Mouse (Mus musculus): Measurements from ENCODE around the gene Myef2.
"Not testable (repeated sequence)": the region's sequence is repeated elsewhere in the genome, so short reads cannot be mapped to it uniquely, and the experiment has no call there.

The Myef2 gene

DNA sequence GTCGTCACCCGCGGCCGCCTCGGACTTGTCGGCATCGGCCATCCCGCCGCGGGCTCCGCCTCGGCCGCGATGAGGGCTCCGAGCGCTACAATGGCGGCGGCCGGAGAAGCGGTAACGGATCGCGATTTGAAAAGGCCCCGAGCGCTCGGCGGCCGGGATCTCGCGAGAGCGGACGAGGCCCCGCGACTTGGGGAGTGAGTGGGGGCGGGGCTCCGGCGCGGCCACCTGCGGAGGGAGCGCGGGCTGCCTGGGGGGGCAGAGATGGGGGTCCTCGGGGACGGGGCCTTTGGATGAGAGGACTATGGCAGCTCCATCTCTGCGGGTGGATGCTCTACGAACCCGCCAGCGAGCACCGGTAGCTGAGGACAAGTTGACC is at the start of gene Myef2:
TSS of gene Myef2 (minus strand) at position 185 of the 376 bp plus-strand sequence.
- no peak for DNase-seq (ENCODE audit: low read depth, low spot score)

DNA sequence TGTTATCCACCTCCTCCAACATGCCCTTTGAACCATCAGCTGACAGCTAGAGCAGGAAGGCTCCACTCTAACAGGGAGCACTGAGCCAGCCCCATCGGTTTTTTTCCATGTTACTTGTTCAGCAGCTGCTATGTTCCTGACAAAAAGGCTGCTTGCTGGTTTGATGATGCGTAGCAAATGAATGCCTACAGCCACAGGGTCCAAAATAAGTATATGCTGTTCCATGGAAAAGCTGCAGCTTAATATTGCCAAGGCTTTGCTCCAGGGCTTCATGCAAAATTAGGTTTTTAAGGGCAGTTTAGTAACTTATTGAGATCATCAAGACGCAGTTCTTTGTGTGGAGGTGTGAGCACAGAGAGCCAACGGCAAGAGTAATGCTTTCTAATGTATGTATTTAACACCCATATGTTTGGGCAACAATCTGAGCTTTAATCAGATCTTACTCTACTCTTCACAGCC is 38.6 kb upstream of the Myef2 start:
- no peak for DNase-seq (ENCODE audit: low read depth, low spot score)

DNA sequence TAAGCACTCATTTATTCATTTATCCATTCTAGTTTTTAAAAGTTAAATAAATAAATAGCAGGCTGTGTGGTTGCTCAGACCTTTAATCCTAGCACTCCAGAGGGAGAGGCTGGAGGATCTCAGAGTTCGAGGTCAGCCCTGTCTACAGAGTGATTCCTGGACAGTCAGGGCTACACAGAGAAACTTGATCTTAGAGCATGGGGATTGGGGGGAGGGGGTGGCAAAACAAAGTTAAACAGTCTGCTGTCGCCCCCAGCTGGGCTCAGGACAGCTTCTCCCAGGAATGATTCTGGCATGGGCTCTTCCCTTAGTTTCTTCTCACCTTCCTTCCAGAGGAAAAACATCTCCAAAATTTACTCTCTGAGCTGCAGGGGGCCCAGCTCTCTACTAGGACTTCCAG is 32.0 kb upstream of the Myef2 start:
- DNase-seq (ENCODE audit: low read depth, low spot score) = no peak

DNA sequence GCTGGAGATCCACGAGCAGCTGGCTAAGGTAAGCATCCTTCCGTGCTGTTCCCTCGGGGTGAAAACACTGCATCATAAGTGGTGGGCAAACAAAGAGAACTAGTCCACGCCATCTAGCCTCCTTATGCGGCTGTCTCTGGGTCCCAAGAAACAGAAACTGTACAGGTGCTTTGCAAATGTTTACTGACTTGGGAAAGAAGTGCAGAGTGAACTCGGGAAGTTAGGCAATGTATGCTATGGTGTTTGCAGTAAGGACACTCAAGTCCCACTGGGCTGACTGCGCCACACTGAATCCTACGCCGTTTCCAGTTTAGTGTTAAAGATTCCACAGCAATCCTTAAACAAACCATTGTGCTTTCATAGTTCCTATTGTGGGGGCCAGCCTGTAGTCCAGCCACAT is 30.8 kb upstream of the Myef2 start:
- no peak for DNase-seq (ENCODE audit: low read depth, low spot score)

DNA sequence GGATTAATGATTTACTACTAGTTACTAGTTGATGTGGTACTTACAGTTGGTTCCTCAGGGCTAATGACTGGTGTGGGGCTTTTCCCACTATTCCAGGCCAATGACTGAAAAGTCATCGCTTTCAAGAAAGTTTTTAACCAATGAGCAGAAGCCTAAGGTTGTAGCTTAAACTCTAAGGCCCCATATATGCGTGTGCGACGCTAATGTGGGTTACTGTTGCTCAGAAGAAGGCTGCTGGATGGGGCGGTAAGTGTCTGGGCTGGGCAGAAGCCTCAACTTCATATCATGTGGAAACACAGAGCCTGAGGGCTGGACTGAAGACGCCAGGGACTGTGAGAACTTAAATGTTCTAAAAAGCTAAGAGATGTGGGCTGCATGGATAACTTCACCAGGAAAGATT is 28.9 kb upstream of the Myef2 start, which contains the start of gene Slc12a1:
TSS of gene Slc12a1 (plus strand) at position 118 of the 400 bp plus-strand sequence.
- DNase-seq (ENCODE audit: low read depth, low spot score) = no peak

DNA sequence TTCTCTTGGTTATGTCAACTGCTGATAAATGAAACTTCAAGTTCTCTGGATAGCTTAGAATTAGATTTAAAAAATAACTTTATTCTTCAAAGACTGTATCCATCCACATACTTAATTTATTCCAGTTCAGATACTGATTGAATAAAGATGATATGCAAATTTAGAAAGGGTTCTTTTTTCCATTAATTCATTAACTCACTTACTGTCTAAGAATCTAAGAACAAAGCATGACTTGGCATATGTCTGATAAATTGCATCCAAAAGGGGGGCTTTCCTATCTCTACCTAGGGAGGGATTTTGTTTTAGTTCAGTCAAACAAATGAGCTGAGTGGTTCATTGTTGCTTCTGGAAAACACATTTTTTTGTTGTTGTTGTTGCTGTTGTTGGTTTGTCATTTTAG is 18.9 kb upstream of the Myef2 start:
- DNase-seq (ENCODE audit: low read depth, low spot score) = no peak

DNA sequence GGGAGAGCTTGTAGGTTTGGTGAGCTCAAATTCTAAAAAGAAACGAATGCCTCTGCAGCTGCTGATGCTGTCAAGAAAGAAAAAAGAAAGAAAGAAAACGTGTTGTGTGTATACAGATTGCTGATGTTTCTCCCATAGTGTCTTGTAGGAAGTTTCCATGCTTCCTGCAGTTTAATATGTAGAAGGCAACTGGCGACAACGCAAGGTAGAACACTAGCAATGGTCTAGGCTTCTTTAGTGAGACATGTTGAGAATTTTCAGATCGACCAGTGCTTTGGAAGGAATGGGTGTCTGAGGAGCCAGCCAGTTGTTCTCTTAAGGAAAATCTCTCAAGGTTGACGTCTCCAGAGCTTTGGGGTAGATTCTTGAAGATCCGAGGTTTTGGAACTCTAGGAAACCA is 13.4 kb upstream of the Myef2 start:
- DNase-seq (ENCODE audit: low read depth, low spot score) = no peak

DNA sequence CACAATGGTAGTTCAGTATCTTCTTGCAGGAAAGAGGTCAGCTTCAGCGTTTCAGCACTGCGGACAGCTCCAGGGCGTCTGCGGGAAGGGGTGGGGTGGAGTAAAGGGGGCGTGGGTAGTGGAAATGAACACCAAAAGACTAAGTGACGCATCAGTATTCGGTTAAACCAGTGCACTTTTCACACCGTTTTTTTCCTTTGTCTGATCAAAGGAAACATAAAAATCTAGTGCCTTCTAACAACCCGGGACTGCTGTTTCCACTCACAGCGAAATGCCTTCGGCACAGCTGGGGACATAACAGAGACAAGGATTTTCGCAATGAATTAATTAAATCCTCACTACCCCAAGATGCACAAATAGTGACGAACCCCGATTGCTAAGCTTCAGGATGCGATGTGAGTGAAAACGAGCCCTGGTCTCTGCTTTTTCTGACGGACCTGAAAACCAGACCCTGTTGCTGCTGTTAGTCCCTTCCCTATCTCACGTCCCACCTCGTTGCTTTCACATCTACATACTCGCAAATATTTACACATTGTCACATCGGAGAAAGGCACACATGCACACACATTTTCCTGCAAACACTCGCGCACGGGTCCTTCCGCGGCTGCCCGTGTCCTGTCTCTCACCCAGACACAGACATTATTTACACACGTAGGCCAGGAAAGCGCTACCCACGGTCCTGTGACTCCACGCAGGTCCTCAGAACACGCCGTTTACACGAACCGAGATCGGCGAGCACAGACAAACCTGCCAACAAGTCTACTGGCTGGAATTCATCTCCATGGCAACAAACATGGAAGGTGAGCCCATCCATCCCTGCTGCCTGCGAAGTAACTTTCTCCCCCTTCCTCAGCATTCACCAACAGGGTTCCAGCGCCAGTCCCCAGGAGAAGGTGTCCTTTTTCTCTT is 12.7 kb upstream of the Myef2 start, which contains the start of gene Ctxn2:
TSS of gene Ctxn2 (plus strand) at position 790 of the 909 bp plus-strand sequence.
- DNase-seq (ENCODE audit: low read depth, low spot score) = peak; percentile 61

DNA sequence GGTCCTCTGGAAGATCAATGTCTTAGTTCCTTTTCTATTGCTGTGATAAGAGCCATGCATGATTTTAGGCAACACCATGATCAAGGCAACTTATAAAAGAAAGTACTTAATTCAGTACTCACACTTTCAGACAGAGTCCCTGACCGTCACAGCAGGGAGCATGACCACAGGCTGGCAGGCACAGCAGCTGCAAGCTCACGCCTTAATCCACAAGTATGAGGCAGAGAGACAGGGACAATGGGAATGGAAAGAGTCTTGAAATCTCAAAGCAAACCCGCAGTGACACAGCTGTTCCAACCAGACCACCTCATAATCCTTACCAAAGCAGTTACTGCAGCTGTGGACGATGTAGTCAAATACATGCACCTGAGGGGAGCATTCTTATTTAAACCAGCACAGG is 10.7 kb upstream of the Myef2 start:
- DNase-seq (ENCODE audit: low read depth, low spot score) = no peak

DNA sequence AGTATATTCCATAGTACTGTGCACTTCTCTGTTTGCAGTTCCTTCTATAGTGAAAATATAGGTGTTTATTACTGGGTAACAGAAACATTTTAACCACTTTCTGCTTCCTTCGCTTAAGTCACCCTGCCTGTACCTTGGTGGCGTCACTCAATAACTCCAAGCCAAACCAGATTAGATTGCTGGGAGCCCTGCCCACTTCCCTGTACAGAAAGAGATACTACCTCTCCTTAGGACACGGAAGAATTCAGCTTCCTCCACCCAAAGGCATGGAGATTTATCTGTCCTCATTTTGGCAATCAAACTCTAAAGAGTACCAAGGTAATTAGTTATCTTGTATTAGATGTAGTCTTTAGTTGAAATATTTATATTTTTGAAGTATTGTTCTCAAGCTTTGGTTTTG is 3.3 kb upstream of the Myef2 start:
- no peak for DNase-seq (ENCODE audit: low read depth, low spot score)

DNA sequence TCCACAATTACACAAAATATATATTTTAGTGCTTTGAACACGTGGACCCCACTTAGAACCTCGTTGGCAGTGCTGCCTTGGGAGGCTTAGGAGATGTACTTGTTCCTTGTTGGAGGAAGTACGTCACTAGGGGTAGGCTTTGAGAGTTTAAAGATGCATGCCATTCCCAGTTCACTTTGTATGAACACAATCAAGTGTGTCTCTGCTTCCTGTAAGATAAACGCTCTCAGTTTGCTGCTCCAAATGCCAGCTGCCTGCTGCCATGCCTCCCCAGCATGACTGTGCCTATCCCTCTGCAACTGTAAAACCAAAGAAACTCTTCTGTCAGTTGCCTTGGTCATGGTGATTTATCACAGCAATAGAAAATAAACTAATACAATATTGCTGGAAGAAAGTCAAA is 2.4 kb upstream of the Myef2 start:
- DNase-seq (ENCODE audit: low read depth, low spot score) = no peak

DNA sequence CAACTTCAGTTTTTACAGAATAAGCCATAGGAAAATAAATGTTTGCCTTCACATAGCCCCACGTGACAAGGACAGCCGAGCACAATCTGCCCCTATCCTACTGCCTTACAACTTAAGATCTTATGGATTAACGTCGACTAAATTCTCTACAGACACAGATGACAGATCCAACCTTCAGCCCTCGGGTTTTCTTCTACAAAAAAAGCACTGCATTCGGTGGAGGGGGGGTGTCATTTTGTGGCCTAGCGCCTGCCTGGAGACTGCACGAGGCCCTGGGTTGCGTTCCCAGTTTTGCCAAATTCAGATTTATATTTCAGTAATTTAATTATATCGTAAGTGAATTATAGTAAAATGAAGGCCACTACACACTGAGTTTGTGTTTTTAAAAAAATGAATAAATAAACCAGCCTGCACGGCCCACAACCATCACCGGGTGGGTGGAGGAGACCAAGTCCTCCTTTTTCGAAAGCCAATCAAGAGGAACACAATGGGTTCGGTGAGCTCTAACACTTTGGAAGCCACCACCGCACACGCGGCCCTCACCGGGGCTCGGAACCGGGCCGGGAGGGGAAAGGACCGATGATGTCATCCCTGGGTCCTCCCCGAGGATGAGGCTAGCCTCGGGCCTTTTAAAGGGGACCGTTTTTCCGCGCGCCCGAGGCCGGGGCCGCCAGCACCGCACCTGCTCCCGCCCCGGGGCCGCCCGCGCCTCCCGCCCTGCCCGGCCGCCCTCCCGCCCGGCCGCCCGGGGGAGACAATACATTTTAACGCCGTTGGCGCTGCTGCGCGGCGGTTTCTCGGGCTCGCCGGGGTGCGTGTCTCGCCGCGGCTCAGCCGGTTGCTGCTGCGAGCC is 611 bp downstream of the Myef2 start:
- no peak for DNase-seq (ENCODE audit: low read depth, low spot score)

DNA sequence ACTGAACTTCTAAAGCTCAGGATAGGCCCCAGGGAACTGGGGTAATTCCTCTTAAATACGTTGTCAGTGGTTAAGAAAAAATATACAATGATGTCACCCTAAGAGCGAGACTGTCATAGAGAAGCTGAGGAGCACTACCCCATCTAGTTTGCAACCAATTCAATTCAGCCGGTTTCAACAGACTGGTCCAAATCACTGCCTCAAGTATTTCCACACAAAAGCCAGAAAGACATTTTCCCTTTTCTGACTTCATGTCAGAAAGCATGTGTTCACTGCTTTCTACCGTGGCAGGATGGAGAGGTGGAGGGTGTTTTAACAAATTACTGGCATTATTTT is 1.2 kb downstream of the Myef2 start:
- no peak for DNase-seq (ENCODE audit: low read depth, low spot score)

DNA sequence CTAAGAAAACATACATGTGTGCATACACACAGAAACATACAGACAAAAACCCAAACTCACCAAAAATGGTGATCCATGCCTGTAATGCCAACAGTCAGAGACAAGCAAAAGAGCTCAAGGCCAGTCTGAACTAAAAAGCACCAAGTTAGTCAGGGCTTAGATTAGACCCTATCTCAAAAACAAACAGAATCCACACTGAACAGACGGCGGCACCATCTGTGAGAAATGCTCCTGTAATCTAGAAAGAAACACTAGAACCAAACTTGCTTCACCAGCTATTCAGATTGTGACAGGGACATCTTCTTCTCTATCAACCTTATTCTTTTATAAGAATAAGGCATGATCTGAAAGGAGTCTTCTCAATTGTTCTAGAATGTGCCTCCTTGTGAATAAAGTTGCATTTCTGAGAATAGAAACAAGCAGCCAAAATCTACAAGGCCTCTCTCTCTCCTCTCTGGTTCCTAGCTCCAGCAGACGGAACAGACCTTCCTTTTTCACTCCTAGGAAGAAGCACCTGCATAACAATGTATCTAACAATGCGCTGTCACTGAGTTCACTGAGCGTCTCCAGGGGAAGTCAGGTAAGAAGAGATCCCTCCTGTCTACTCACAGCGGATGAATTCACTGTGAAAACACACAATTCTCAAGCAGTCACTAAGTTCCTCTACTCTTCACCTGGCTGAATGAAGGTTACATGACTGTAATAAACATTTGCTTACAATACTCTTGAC is 3.9 kb downstream of the Myef2 start:
- DNase-seq (ENCODE audit: low read depth, low spot score) = no peak

DNA sequence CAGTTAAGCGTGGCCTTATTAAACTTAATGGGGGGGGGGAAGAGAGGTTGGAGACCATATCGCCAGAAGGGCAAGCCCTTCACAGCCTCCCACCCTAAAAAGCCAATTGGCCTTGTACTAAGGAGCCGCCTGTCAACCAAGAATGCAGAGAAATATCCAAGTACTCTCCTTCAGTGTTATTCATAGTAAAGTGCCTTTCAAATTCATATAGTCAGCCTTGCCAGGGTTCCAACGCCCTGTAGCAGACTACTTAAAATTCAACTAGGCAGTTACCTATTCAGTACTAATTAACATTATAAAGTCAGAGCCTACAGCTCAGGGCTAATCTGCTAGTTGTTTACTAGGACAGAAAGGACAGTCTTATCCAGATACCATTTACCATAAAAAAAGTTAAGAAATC is 16.9 kb downstream of the Myef2 start:
- not testable (repeated sequence) for DNase-seq (ENCODE audit: low read depth, low spot score)

DNA sequence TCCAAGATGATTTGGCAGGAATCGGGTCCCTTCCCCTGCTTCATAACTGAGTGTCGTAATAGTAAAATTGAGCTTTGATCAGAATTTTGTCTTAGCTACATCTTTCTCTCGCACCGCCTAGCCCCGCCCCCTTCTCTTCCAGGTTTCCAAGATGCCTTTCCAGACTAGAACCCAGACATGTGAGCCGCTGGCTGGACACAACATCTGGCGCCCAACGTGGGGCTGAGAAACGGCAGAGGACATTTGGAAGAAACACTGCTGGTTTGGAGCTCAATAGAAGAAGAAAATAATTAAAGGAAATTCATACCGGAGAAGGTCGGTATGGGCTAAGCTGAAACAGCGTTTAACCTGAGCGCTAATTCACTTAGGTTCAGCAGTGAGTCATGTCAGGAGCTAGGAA is 19.0 kb downstream of the Myef2 start:
- not testable (repeated sequence) for DNase-seq (ENCODE audit: low read depth, low spot score)

DNA sequence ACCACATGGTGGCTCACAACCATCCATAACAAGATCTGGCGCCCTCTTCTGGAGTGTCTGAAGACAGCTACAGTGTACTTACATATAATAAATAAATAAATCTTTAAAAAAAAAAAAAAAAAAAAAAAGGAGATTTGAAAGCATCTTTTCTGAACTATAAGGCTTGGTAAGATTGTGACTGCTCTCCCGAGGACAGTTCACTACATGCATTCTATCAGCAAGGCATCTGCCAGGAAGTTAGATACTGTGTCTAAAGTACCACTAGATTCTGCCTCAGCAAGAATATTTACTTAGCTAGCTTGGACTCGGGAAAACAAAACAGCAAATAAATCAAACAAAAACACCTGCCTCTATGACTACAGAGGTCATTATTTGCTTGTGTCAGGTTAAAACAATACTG is 31.3 kb downstream of the Myef2 start:
- not testable (repeated sequence) for DNase-seq (ENCODE audit: low read depth, low spot score)

DNA sequence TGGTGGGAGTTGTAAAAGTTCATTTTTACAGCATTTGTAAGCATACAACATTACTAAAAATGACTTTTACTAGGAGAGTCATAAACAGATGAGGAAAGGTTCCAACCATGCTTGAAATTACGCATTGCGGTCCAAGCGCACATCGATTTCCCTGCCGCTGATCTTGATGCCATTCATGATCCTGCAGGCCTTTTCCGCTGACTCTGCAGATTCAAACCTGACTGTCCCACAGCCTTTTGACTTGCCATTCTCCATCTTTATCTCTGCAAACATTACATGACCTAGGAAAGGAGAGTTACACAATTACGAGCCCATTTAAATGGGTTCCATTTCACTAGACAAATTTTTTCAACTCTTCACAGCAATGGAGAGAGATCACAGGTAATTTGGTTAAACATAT is 34.7 kb downstream of the Myef2 start:
- no peak for DNase-seq (ENCODE audit: low read depth, low spot score)

DNA sequence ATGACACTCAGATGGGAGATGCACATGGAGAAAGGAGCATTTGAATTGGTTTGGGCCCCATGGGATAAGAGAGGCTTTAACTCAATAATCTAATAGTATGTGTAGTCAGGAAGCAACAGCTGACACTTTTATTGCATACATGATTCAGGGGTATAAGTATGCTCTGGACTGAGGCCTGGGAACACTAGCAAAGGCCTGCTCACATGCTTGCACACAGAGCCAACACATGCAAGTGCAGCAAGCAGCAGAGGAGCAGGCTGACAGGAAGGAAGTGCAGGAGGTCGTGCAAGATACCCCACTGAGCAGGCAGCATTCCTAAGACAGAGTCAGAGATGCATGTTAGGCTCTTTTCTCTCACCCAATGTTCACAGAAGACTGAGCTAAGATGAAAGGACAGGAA is 39.6 kb downstream of the Myef2 start:
- no peak for DNase-seq (ENCODE audit: low read depth, low spot score)

DNA sequence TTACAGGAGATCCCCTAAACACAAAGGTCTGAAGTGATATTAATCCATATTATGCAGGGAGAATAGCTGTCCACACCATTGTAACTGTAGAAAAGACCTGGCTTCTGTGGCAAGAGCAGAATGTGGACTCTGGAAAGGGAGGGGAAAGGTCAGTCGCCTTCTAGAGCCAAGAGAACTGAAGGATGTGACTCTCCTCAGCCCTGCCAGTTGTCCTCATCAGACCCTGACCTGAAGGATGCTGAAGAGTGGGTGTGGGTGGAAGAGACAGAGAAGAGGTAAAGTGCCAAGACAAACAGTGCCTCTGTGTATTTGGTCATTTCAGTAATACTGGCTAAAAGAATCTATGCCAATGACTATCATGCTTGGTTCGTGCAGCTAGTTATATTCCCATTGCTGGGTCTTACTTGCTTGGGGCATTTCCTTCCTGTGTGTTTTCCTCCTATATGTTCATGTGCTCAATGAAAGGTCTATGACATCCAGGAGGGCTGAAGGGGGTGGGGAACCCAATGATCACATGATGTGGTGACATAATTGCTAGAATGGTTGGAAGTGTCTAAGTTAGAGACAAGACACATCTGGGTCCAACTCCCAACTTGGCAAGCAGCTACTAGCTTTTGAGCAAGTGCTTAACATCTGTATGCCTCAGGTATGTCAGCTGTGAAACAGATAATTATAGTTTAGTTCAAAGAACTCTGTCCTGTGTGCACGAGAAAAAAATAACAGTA is 50.2 kb downstream of the Myef2 start:
- DNase-seq (ENCODE audit: low read depth, low spot score) = no peak

DNA sequence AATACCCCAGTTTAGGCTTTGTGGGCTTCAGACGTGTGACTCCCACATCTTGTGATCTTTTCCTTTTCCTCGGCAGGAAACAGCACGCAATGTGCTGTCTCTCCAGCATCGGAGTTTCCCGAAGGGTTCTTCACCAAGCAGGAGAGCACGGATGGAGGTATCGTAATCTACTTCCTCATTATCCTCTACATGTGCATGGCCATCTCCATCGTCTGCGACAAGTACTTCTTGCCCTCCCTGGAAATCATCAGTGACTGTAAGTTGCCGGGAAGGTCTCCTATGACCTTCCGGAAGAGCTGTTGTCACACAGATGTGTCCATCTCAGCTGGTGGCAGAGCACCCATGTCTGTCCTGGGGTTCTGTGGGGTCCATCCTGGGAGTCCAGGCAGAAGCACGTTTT is 54.8 kb downstream of the Myef2 start:
- DNase-seq (ENCODE audit: low read depth, low spot score) = no peak

Measured in WW6 (cell line).